Mouse (Mus musculus) stomach, embryonic 15.5 days (tissue): ENCODE measurements around the gene Ccdc50. TPM values are rescaled to one million over a fixed set of nuclear protein-coding genes. Genes with fewer than 3 reads are reported as not detected.
A peak's percentile ranks its signal among the peaks of the same experiment; 100 is the strongest.

Experiments used
- ATAC-seq: fragments of 200-750 bp; cut with Nextera tagmentation; 2 replicates; pipeline ENCODE4 v1.8.0; 2017; ENCODE audit warnings: low read depth, moderate number of reproducible peaks, moderate TSS enrichment; ENCODE audit not compliant: insufficient read depth, low FRiP score
- H3K27ac ChIP-seq: fragments of 300-500 bp; sonication (generic); 2 replicates; pipeline ENCODE4 v1.5.1; 2015; ENCODE audit warnings: mild to moderate bottlenecking, inconsistent platforms
- H3K27me3 ChIP-seq: fragments of 300-500 bp; sonication (generic); replicated peaks from 2 replicates; pipeline ENCODE4 v1.6.1; 2015; ENCODE audit warnings: inconsistent platforms
- H3K36me3 ChIP-seq: fragments of 300-500 bp; sonication (generic); 2 replicates; pipeline ENCODE4 v1.6.1; 2015; ENCODE audit warnings: inconsistent platforms
- H3K4me1 ChIP-seq: fragments of 300-500 bp; sonication (generic); 2 replicates; pipeline ENCODE4 v1.6.1; 2015; ENCODE audit warnings: inconsistent platforms
- H3K4me2 ChIP-seq: fragments of 300-500 bp; sonication (generic); 2 replicates; pipeline ENCODE4 v1.6.1; 2015; ENCODE audit warnings: mild to moderate bottlenecking, inconsistent platforms
- H3K4me3 ChIP-seq: fragments of 300-500 bp; sonication (generic); replicated peaks from 2 replicates; pipeline ENCODE4 v1.5.1; 2015; ENCODE audit warnings: inconsistent platforms
- H3K9ac ChIP-seq: fragments of 300-500 bp; sonication (generic); 2 replicates; pipeline ENCODE4 v1.6.1; 2015; ENCODE audit warnings: inconsistent platforms
- H3K9me3 ChIP-seq: fragments of 300-500 bp; sonication (generic); 2 replicates; pipeline ENCODE4 v1.6.1; 2016; ENCODE audit warnings: inconsistent platforms
- WGBS: fragments of 180-500 bp; shearing (Covaris S2); methylation state at CpG from one replicate; pipeline ENCODE4 v1.1.7; 2015; 5-methylcytosine and 5-hydroxymethylcytosine counted together
- polyA plus RNA-seq: library from polyadenylated mRNA; unstranded; fragments of >200 nt; fragmentation: Nextera tagmentation; extraction: Ambion mirVana; gene quantifications from 2 replicates; pipeline ENCODE4 v1.2.1, GENCODE M21; 2015

Gene Ccdc50
- polyA plus RNA-seq, 1 experiment from 2014 or later, result 41.1 TPM

DNA sequence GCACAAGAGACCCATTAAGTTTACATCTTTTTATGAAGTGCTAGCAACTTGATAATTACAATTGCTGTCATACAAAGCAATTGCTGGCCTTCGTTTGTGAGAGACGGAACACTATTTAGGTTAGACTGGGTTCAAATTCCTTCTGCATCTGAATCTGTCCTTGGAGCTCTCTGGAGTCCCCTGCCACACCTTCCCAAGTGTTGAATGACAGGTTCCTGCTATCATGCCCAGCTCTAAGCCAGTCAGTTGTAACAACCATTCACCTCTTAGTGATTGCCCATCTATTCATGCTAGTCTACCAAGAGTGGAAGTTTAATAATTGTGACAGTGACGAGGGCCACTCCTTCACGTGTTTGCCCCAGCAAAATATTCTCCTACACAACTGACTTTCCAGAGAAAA is 6.5 kb upstream of the Ccdc50 start:
- H3K27me3 ChIP-seq, result no peaks in the 10 kb centered on the region
- no peak overlapping the region for H3K9ac ChIP-seq
- no peak overlapping the region for H3K4me3 ChIP-seq
- no peak for ATAC-seq
- H3K27ac ChIP-seq, result no peak overlapping the region
- no peaks in the 10 kb centered on the region for H3K36me3 ChIP-seq
- H3K4me2 ChIP-seq, result no peak overlapping the region
- no peaks in the 10 kb centered on the region for H3K4me1 ChIP-seq
- H3K9me3 ChIP-seq, result no peaks in the 10 kb centered on the region
- WGBS, result 73% methylated on average over 4 of the region's 4 CpGs

DNA sequence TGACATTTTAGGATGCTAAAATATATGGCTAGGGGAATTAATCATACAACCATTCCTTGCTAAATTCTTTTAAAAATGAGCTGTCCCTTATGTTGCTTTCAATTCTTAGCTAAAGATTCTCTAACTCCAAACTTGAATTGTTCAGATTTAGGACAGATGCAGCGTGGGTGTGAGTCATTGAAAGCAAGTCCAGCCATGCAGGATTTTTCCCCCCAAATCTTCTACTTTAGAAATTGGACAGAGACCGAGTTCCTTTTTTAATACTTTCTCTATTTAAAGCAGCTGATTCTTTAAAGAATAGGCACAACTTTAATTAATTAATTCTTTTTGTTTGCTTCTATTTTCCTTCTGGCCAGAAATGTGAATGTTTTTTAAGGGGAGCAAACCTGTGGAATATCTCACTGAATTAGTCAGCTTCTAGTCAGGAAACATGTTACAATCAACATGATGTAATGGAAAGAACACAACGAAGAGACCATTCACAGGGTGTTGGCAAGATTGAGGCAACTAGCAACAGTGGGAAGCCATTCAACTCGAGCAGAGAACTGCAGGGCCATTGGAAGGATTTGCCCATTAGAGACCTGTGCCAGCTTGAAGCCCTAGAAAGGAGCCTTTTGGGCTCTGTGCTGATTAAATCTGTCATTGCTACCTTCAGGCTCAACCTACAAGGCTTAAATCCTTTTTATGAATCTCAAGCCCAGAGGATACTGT is 3.6 kb upstream of the Ccdc50 start:
- WGBS, result 68% methylated on average over 4 of the region's 4 CpGs

DNA sequence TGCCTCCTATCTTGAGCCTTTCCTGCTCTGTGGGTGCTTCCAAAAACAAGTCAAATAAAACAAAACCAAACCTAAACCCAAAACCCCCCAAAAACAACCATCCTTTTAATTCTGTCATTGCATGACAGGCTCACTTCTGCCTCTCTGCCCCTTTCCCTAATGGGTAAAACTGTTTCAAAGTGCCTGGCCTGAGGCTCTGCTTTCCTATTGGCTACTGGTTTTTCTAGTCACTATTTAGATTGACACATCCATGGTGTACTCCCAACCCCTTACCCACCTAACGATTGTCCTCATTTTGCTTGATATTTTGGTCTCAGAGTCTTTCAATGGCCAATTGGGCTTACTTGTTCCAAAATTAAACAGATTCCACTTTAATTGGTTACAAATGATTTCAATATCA is 3.0 kb upstream of the Ccdc50 start:
- no peak overlapping the region for H3K9ac ChIP-seq
- peaks cover 6% of the 10 kb centered on the region; the same call in 1 of the 2 replicates for H3K4me1 ChIP-seq
- H3K27me3 ChIP-seq, result no peaks in the 10 kb centered on the region
- no peaks in the 10 kb centered on the region for H3K9me3 ChIP-seq
- ATAC-seq, result no peak
- WGBS, result 66% methylated on average over 1 of the region's 1 CpGs
- H3K4me2 ChIP-seq, result no peak overlapping the region
- no peak overlapping the region for H3K27ac ChIP-seq
- H3K36me3 ChIP-seq, result no peaks in the 10 kb centered on the region
- no peak overlapping the region for H3K4me3 ChIP-seq

More for the DNA sequence above, 3.6 kb upstream of the Ccdc50 start:
- Histone ChIP-seq H3K27me3 (no peaks in the 10 kb centered on the region), H3K27ac (no peak overlapping the region), H3K4me2 (no peak overlapping the region), H3K4me1 (no peaks in the 10 kb centered on the region), H3K9ac (no peak overlapping the region), H3K4me3 (no peak overlapping the region), H3K9me3 (no peaks in the 10 kb centered on the region), H3K36me3 (no peaks in the 10 kb centered on the region)
- ATAC-seq, result no peak

DNA sequence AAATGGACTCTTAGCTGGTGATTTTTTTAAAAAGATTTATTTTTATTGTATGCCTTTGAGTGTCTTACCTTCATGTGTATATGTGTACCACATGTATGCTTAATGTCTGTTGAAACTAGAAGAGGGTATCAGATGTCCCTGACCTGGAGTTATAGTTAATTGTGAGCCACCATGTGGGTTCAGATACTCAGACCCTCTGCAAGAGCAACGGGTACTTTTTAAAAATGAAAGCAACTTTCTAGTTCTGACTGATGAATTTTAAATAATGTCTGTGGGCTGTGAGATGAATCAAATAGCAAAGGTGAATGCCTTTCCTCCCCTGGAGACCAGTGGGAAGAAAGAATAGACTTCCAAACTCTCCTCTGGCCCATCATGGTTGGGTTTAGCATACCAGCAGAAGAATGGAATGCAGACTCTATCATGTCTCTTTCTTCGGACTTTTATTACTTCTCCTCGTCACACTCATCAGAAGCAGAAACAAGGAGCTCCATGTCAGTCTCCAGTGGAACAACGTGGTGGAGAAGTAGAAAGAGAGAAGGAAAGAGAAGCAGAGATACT is 1.7 kb upstream of the Ccdc50 start:
- Histone ChIP-seq H3K27ac (no peak overlapping the region), H3K36me3 (no peaks in the 10 kb centered on the region), H3K9ac (no peak overlapping the region), H3K27me3 (no peaks in the 10 kb centered on the region), H3K4me3 (no peak overlapping the region), H3K4me1 (peaks cover 6% of the 10 kb centered on the region; the same call in 1 of the 2 replicates), H3K4me2 (no peak overlapping the region), H3K9me3 (no peaks in the 10 kb centered on the region)
- 61% methylated on average over 4 of the region's 4 CpGs for WGBS
- no peak for ATAC-seq

DNA sequence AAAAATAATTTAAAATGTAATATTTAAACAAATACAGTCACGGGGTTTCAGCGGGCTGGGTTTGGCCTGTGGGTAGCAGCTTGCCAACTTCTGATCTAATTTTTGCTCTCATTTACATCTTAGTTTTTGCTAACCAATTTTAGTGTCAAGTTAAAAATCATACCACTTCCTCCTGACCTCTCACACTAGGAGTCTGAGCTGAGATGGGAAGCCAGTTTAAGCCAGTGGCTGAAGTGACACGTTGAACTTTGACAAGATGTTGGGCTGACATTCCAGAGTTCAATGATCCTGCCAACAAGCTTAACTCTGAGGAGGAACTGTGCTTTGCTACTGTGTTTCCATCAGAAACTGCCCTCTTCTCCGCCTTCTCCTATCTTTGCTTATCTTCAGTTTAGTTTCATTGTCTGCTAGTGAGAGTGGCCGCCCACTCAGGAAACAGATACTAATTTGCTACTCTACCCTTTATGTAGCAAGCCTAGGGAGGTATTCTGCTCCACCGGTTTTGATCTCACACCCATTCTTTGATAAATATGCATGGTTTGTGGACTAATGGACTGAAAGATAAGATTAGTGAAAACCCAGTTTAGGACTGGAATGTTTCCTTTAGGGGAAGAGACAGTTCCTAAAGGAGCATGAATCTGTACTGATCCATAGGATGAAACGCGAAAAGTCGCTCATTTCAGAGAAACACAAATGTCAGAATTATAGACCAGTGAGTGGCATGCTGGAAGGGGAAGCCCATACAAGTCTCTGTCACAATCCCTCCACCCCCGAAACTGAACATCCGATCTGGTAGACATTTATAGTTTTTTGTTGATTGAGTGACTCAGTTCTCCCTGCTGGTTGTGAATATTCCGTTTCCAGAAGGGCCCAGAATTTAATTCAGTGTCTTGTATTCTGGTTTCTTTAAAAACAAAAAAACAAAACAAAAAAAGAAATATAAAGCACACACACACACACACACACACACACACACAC is 746 bp upstream of the Ccdc50 start:
- Histone ChIP-seq H3K4me1 (peaks cover 6% of the 10 kb centered on the region; the same call in 1 of the 2 replicates), H3K4me3 (peak overlapping the region; percentile 68), H3K9me3 (no peaks in the 10 kb centered on the region), H3K36me3 (no peaks in the 10 kb centered on the region), H3K27me3 (no peaks in the 10 kb centered on the region), H3K9ac (no peak overlapping the region; the same call in 1 of the 2 replicates), H3K27ac (peak overlapping the region; percentile 58; the same call in 1 of the 2 replicates), H3K4me2 (peak overlapping the region; percentile 67)
- ATAC-seq, result peak; percentile 31; the same call in 1 of the 2 replicates
- 32% methylated on average over 12 of the region's 12 CpGs for WGBS

DNA sequence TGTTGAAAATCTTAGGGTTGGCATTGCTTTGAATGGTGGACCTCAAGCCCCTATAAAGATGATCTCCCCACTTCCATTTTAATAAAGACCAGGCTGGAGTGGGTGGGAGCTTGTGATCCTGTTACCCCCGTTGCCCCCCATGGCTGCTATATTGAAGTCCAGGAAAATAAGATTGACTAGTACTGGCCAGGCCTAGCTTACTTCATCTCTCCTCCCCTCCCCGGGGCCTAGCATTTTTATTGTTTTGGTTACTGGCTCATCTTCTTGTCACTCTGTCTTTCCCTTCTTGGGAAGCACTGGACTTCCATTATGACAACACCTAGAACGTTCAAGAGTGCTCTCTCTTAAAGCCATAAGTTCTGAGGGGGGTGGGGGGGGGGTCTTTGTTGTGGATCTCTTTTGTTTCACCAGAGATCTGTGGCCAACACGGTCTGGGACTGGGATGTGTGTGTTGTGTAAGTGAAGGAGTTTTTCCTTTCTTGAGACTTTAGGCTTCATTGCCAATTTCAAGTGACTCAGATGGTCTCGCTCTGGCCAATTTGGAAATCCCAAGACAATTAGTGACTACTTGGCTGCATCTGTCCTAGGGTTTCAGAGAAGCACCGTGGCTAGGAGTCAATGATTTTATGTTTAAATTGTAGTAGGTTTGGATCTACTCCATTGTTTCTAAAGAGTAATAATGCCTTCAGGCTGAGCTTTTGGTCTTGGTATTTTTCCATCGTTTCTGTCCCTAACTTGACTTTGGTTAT is 1.0 kb downstream of the Ccdc50 start:
- H3K9ac ChIP-seq, result peak overlapping the region; percentile 73; the same call in 1 of the 2 replicates
- H3K9me3 ChIP-seq, result no peaks in the 10 kb centered on the region
- WGBS, result 32% methylated on average over 7 of the region's 7 CpGs
- H3K27ac ChIP-seq, result peak overlapping the region; percentile 93
- H3K4me1 ChIP-seq, result peaks cover 6% of the 10 kb centered on the region; the same call in 1 of the 2 replicates
- no peaks in the 10 kb centered on the region for H3K27me3 ChIP-seq
- no peaks in the 10 kb centered on the region for H3K36me3 ChIP-seq
- ATAC-seq, result no peak
- H3K4me3 ChIP-seq, result peak overlapping the region; percentile 68
- H3K4me2 ChIP-seq, result peak overlapping the region; percentile 67

DNA sequence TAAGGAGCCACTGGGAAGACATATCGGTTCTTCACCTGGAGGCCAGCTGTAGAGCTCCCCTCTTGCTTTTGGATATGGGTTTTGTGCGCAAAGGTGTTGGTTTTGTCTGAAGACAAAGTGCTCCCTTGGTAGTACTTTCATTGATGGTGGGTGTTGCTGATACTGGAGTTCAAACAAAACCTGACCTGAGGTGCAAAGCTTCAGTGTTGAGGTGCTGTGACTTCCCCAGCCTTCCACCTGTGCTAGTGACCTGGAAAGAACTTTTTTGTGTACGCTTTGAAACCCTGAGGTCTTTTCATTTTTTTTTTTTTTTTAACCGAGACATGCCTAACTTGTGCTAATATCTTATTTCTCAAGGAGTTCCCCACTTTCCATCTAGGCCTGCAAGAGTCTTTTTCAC is 1.6 kb downstream of the Ccdc50 start:
- Histone ChIP-seq H3K4me3 (peak overlapping the region; percentile 68; the same call in 1 of the 2 replicates), H3K4me2 (peak overlapping the region; percentile 67)
- 71% methylated on average over 4 of the region's 4 CpGs for WGBS

DNA sequence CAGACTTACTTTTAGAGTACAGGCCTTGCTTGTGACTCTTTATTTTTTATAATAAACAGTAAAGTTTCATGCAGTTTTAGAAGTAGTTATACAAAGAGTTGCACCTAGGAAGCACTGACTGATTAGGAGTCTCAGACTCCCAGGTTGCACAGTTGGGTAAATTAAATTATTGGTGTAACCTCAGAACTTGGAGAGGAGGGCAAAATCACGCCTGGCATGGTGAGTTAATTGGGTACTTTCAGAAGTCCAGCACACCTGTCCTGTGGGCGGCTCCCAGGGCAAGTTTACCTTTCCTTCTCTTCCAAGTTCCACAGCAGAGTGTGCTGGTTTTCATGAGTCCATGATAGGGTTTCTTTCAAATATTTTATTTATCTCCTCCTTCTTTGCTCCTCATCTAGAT is 3.2 kb downstream of the Ccdc50 start:
- Histone ChIP-seq H3K4me1 (peaks cover 6% of the 10 kb centered on the region; the same call in 1 of the 2 replicates), H3K27ac (no peak overlapping the region), H3K36me3 (no peaks in the 10 kb centered on the region), H3K9me3 (no peaks in the 10 kb centered on the region), H3K27me3 (no peaks in the 10 kb centered on the region), H3K4me3 (no peak overlapping the region), H3K9ac (no peak overlapping the region), H3K4me2 (no peak overlapping the region)
- ATAC-seq, result no peak
- 71% methylated on average over 2 of the region's 2 CpGs for WGBS

More for the DNA sequence above, 1.6 kb downstream of the Ccdc50 start:
- Histone ChIP-seq H3K4me1 (peaks cover 6% of the 10 kb centered on the region; the same call in 1 of the 2 replicates), H3K9ac (no peak overlapping the region), H3K27ac (no peak overlapping the region), H3K9me3 (no peaks in the 10 kb centered on the region), H3K27me3 (no peaks in the 10 kb centered on the region), H3K36me3 (no peaks in the 10 kb centered on the region)
- no peak for ATAC-seq

DNA sequence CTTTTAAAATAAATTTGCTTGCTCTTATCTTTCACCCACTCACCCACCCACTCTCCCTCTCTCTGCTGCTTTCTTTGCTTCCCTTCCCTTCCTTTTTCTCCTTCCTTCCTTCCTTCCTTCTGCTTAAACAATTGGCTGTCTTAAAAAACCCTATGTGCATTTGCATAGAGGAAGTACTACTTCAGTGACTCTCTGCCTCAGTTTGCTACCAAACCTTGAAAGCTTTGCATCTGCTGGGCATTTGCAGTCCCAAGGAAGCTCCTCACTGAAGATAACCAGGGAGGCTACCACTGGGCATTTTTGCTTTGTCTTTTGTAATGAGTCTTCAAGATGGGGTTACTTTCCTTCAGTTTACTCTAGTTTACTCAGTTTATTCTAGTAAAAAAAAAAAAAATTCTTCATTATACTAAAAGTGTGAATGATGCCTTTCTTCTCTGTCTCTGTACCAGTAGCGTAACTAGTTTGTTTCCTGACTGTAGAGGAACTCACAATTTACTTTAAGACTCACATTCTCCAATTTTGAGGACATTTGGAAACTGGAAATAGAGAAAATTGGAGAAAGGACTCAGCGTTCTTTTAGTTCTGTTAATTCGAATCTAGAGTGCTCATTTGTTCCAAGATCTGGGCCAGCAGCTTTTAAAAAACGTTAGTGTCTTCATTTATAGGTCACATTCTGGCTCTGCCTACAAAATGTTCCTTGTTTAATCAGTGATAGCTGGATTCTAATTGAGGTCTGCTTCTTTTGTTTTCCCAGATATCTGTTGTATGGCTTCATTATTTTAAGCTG is 6.8 kb downstream of the Ccdc50 start:
- Histone ChIP-seq H3K27ac (no peak overlapping the region), H3K9ac (no peak overlapping the region), H3K4me1 (peaks cover 2% of the 10 kb centered on the region; the same call in 1 of the 2 replicates), H3K36me3 (no peaks in the 10 kb centered on the region), H3K4me3 (no peak overlapping the region), H3K9me3 (no peaks in the 10 kb centered on the region), H3K27me3 (no peaks in the 10 kb centered on the region), H3K4me2 (no peak overlapping the region)
- 86% methylated on average over 4 of the region's 4 CpGs for WGBS
- no peak for ATAC-seq

DNA sequence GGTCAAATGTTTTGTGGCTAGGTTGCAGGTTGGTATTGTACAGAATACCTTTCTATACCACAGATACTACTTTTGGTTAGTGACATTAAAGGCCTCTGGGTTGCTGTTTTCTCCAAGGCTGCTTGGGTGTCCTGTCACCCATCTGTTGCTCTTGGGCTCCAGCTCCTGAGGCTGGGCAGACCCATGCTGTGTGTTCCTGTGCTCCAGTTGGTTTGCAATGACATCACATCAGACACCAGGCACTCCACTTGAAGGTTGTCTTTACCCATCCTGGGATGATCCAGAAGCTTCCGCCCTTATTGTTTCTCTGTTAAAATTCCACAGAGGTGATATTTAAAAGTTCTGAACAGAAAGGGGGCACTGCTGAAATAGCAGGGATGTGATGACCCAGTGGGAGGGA is 8.3 kb downstream of the Ccdc50 start:
- H3K9ac ChIP-seq, result no peak overlapping the region
- H3K4me2 ChIP-seq, result no peak overlapping the region
- H3K27ac ChIP-seq, result no peak overlapping the region
- no peaks in the 10 kb centered on the region for H3K4me1 ChIP-seq
- H3K4me3 ChIP-seq, result no peak overlapping the region
- 0 out of 2 replicates have a peak, but pooled peaks have one; percentile 22 for ATAC-seq
- no peaks in the 10 kb centered on the region for H3K9me3 ChIP-seq
- 88% methylated on average over 1 of the region's 1 CpGs for WGBS
- H3K36me3 ChIP-seq, result no peaks in the 10 kb centered on the region
- no peaks in the 10 kb centered on the region for H3K27me3 ChIP-seq
